Mouse (Mus musculus) c-Kit-positive CD71-positive TER-119-positive erythroid progenitor cells, embryonic 14.5 days (primary cell): ENCODE results near the gene Bud13.
A peak's percentile ranks its signal among the peaks of the same experiment; 100 is the strongest.
"Not testable (repeated sequence)": the region's sequence is repeated elsewhere in the genome, so short reads cannot be mapped to it uniquely, and the experiment has no call there.

Source experiments
- DNase-seq: peaks from one replicate; pipeline ENCODE4 v3.0.0-alpha.2; 2013; ENCODE audit warnings: low spot score

Bud13 gene

DNA sequence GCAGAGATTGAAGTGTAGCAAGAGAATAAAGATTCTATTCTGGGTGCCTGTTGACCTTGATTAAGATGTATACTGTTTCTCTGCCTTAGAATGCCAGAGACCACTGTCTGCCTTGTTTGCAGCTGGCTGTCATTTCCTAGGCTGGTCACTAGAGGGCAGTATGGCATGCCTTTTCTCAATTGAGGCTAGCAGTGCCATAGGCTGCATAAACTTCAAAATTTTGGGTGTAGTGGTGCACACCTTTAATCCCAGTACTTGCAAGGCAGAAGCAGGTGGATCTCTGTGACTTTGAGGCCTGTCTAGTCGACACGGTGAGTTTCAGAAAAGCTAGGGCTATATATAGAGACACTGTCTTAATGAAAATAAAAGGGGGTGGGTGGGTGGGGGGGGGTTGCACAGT lies 19.3 kb downstream of the Bud13 start:
- peak; percentile 38 for DNase-seq

DNA sequence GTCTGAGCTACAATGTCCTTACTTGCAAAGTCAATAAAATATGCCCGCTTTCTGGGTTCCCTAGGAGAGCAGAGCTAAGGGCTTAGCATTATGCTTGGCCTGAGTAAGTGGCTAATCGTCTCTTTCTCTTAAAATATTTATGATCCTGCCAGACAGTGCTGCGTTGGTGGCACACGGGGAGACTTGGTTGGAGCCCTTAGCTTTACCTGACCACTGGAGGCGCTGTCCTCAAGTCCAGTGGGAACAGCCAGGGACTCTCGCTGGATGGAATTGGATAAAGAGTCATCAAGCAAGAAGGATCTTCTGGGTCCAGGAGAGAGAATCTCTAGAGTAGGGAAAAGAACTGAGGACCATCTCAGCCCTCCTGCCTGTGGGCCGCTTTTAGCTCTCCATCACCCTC lies 26.3 kb downstream of the Bud13 start:
- no peak for DNase-seq

DNA sequence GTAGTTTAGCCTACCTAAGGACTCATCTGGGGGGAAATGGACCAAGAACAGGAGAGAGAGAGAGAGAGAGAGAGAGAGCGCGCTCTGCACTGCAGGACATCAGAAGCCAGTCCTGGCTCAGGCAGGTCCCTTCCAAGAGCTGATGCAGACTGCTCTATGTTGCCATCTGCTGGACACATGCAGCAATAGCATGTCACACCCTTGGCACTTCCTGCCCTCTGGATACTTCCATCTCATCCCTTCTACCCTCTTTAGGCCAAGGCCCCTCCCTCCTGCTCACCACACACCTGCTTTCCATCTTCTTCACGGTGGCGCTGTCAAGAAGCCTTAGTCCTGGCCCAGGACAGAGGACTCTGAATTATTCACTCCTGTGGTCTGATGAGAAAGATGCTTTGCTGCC lies 31.7 kb downstream of the Bud13 start:
- peak; percentile 56 for DNase-seq

DNA sequence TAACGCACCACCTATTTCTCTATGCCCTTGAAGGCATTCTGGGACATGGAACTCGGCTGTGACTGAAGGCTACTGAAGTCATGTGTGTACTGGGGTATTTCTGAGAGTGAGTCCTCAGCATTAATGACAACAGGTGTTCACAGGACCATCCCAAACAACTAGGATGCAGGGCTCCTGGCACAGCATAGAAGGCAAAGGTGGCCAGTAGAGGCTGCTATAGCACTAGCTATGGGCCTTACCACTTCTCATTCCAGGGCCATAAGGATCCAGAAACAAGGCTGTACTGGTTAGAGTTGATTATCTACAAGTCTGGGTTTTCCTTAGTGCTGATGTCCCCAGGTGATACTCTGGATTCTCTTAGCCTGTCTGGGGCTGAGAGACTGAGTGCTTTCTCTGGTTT lies 32.1 kb downstream of the Bud13 start:
- no peak for DNase-seq

DNA sequence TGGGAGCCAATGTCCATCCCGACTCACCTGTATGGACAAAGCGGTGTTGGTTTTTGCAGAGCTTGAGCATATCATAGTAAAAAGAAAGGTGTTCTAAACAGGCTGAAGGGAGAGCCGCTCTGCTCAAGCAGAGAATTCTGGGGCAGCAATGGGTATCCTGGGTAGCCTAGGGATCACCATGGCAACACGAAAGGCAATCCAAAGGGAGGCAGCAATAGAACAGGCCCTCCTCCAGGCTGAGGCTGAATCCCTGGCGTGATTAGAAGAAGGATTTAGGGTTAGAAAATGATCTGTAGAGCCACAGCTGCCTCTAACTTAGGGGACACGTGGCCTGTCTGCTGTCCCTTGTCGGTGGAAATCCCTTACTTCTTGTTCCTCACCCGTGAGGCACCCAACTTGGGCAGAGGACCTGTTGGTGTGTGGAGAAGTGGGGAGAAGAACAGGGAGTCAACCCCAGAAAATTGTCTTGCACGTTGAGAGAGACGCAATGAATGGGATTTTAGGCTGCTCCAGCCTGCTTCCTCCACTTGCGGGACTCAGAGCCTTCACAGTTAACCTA lies 33.1 kb downstream of the Bud13 start:
- no peak for DNase-seq

DNA sequence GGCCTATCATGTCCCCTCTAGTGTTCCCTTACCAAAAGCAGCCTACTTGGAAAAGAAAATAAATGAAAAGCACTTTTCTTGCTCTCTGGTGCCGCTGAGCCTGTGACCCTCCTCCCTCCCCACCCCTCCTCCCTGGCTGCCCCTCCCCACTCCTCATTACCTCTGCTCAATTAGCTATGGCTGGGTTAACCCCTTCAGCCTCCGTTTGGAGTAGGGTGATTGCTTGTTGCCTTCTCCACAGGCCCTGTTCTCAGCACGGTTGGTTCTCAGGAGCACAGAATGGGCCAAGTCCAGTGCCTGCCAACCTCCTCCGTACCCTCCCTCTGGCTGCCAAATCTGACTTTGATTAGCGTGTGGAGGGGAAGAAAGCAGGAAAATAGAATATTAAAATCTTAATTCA lies 33.6 kb downstream of the Bud13 start:
- DNase-seq: no peak

DNA sequence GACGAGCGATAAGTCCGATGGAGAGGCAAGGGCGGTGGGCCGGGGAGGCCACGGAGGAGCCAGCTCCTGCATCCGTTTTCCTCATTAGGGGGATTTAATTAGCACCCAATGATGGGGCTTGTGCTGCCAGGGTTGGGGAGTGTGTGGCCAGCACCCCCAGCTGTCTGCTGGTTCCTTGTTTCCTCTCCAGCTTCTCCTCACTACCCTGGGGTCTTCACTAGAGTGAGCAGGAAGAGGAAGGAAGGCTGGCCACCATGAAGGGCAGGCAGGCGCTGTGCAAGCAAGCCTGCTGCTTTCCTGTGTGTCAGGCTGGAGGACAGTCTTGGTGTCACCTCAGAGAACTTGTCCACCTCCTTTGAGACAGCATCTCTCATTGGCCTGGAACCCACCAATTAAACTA lies 34.1 kb downstream of the Bud13 start:
- DNase-seq: no peak

DNA sequence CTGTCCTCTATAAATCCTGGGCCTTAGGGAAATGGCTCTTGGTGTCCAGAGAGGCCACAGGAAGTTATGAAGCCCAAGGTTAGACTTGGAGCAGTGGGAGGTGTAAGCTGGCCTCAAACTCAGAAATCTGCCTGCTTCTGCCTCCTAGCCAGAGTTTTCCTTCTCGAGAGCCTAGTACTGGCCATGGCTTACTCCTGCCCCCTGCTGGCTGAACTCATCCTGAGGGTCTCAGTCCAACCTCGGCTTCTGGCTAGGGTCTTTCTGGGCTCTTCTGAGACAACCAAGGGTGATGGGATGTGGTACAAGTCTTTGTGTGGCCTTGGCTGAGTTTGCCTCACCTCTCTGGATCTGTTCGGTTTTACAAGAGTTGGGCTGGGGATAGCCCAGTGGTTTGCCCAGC lies 35.1 kb downstream of the Bud13 start:
- no peak for DNase-seq

DNA sequence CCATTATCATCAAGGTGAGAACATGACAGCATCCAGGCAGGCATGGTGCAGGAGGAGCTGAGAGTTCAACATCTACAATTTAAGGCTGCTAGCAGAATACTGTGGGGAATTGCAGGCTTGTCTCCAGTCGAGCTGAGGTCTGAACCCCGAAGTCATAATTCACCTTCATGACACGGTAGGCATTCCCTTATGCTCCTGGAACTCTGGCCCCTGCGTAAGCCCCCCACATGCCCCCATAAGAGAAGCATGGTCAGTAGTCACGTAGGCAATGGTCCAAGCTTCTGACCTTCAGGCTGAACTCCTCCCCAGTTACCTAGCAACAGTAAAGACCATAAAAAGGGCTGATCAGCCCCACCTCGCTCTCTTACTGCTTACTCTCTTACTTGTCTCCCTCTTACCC lies 37.1 kb downstream of the Bud13 start, which contains the start of gene 4931429L15Rik:
TSS of gene 4931429L15Rik (minus strand) at position 101 of the 400 bp plus-strand sequence.
- DNase-seq: not testable (repeated sequence)

DNA sequence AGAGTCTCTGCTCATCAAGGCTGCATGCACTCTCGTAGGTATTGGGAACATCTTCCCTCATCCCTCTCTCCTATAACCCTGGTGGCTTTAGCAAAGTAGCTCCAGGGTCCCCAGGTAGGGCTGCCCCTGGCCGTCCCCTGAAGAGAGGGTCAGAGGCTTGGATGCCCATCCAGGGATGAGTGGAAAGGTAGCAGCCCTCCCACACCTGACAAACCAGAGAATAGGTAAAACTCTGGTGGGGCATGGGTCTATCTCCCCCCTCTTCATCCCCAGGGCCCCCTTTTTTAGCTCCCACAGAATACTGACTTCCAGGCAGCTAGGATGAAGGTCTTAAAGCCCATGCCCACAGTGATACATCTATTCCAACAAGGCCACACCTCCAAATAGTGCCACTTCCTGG lies 37.7 kb downstream of the Bud13 start:
- no peak for DNase-seq

DNA sequence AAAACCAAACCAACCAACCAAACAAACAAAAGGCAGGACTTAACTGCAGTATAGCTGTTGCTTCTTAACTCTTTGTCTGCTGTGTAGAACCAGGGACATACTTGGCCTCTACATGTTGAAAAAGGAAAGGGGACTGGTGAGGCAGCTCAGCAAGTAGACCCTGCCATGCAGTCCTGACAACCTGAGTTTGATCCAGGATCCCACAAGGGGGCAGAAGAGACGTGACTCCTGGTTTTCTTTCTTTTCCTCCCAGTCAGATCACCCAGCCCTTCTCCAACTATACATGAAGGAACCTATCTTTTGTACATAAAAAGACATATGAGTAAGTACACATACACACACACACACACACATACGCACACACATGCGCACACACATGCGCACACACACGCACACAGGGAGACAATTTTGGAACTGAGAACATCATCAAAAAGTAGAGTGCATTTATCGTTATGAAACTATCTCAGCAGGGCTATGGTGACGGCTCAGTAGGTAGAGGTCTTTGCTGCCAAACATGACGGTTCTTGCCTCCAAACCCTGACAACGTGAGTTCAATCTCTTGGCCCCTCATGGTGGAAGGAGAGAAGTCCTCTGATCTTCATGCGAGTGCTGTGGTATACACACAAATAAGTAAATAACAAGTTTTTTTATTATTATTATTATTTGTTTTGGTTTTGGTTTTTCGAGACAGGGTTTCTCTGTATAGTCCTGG lies 44.0 kb downstream of the Bud13 start:
- DNase-seq: no peak

DNA sequence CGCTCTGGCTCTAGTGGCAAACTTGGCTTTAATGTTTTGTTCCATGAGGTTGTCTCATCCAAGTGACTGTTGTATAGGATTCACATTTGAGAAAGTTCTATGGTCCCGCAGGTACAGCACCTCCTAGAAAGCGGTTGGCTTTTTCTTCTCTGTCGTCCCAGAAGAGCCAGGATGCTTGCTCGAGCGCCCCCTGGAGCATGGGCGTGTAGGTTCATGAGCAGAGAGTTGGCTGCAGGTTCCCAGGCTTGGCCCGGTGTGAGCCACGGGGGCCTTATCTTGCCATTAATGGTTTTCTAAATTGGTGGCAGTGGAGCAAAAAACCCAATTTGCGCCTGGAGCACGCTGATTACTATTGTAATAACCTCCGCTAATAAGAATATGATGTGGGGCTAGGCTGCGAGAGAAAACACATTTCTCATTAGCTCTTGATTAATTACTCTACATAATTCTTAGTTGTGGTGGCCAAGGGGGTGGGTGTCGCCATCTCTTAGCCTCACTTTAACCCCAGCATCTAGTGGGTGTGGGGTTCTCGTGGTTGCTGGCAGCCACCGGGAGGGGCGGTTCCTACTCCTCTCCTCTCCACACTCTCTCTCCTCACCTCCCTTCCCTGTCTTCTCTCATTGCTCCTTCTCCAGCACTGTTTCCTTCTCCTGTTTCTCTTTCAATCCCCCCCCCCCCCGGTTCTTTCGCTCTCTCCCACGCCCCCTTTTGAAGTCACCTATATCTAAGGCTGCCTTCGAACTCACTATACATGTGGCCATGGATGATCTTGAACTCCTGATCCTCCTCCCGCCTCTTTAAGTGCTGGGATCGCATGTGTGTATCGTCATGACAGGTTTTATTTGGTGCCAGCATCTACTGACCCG lies 45.1 kb downstream of the Bud13 start:
- DNase-seq: peak; percentile 13

DNA sequence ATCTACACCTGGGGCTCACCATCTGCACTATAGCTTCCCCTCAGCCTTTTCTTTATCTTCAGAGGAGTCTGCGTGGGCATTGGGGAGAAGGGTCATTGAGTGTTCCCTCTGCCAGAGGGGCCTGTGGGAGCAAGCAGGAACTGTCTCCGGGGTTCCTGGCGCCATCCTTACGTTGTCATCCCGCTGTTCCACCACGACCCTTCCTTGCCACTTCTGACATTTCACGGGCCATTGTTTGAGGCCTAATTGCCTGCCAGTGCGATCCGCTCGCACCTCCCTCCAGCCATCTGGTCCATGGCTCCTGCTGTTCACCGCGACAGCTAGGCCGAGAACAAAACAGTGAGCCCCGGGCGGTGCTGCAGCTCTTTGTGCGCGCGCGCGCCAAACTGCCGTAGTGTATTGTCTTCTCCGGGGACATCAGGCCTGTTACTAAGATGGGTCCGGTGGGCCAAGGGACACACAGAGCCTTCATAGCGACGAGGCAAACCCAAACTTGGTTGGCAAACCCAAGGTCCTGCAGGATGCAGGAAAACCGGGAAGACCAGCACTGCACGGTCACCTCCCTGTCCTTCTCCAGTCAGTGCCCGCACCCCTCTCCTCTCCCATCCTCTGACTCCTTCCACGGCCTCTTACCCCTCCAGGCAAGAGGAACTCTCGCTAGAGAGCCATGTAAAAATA lies 45.9 kb downstream of the Bud13 start:
- DNase-seq: no peak

DNA sequence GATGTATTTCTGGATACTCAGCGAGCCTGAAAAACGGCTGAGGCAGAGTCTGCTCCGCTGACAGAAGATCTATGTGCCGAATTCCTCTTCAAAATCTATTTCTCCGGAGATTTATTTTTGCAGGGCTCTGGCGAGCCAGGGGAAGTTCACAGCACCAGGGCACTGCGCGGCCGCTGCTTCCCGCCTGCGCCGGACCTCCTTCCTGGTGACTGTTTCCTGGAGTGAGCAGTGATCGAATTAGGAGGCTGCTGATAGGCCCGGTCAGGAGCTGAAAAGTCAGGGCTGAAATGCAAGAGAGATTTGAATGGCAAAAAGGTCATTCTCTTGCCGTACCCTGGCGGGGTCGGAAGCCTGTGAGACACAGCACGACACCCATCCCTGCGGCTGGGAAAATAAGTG lies 46.4 kb downstream of the Bud13 start:
- DNase-seq: no peak

DNA sequence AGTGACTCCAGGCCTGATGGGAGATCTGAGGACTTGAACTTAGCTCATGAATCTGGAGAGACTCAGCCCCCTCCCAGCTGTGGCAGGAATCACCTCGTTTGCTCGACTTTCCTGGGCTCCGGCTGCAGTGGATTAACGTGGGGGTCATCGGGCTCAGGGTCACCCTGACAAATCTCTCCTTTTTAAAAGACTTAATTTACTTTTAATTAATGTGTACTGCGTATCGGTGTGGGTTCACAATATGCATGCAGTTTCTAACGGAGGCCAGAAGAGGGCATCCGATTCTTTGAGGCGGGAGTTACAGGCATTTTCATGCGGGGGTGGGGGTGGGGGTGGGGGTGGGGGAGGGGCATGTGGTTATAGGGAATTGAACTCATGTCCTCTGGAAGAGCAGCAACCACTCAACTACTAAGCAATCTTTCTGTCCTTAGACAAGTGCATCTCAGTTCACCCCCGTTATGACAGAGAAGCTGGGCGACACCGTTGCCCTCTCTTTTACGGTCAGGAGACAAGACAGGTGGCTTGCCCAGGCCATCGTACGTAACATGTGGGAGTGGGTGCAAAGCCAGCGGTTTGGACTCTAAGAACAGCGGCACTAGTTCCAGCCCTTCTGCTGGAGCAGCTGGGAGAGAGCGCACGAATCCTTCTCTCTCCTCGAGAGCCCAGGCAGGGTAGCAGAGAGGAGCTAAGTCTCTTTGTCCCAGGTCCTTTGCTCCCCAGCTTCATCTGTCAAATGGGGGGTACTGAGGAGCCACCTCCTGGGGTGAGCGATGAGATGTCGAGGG lies 47.2 kb downstream of the Bud13 start:
- DNase-seq: no peak

DNA sequence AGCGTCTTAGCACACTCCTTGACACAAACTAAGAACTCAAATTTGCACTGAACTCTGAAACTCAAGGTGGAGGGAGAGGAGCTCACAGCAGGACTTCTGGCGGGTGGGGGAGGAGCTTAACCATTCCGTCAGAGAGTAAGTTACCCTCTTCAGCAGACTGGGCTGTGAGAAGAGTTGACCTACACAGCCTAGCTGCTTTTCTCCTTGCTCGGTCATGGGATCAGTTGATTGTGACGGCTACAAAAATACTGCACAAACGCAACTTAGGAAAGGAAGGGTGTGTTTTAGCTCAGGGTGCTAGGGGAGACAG lies 47.7 kb downstream of the Bud13 start:
- DNase-seq: no peak

DNA sequence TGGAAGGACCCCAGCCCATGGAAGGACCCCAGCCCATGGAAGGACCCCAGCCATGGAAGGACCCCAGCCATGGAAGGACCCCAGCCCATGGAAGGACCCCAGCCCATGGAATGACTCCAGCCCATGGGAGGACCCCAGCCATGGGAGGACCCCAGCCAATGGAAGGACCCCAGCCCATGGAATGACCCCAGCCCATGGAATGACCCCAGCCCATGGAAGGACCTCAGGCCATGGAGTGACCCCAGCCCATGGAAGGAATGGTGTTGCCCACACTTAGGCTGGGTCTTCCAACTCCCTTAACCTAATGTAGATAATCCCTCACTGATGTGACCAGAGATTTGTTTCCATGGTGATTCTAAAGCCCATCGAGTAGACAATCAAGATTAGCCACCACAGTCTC lies 48.5 kb downstream of the Bud13 start:
- DNase-seq: no peak

DNA sequence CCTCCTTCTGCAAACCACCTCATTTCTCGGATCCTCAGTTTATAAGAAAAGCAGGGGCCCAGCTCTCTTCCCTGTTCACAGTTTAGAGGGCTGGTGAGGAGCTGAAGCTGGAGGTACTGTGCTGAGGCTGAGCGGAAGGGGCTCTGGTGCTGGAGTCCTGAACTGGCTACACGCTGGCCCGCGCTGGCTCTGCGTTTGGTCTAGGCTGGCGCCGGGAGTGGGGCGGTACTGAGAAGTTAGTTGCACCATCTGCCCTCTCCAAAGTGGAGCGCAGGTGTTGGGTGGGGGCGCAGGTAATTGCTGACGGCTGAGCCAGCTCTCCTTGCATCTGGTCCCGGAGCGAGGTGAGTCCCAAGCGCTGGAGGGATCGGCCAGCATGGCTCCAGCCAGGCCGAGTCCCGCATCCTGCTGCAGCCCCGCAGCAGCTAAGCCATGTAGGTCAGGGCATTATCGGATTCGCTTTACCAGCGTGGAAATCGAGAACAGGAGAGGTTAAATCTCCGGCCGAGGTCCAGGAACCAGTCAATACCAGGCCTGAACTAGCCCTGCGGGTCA lies 51.7 kb downstream of the Bud13 start:
- no peak for DNase-seq

DNA sequence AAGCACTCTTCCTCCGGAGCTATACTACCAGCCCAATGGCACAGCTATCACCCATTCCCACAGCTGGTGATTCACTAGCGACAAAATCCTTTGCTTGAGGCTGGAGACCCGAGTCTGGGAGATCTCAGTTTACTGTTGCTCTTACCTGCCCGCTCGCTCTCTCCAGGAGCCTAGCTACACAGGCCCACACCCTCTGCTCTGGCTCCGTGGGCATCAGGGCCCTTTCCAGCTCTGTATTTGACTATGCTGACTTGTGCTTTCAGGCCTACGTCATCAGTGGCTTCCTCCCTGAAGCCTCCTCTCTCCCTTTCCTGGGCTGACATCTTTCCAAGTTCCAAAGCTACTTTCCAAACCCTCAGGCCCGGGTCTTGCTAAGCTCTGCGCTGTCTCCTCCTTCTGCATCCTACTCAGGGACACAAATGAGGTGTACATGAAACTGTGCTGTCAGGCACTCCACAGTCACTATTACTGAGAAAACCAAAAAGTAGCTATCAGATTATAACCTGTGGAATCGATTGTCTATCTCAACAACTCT lies 52.7 kb downstream of the Bud13 start:
- DNase-seq: no peak

DNA sequence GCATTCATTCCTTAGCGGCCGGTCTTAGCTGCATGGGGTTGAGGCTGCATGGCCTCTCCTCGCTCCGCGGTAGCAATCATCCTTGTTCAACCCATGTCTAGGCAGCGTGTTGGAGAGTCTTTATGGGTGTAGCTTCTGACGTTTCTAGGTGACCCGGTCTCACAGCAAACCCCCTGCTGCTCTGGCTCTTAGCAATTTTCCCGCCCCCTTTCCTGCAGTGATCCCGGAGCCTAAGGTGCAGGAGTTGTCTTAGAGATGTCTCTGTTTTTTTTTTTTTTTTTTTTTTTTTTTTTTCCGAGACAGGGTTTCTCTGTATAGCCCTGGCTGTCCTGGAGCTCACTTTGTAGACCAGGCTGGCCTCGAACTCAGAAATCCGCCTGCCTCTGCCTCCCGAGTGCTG lies 53.5 kb downstream of the Bud13 start:
- not testable (repeated sequence) for DNase-seq

DNA sequence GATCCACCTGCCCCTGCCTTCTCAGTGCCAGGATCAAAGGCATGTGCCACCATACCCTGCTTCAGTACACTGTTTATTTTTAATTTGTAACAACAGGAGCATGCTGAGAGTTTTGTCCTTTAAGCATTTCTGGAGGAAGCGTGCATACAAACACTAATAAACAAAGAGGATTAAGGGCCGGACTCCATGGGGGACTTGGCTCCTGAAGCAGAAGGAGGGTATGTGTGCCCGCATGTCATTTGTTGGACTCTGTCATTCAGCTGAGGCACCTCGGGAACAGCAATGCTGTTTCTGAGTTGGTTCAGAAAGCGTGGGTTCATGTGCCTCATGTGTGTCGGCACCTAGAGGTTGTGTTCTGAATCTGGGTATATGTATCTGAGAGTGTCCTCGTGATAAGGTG lies 54.5 kb downstream of the Bud13 start:
- no peak for DNase-seq
